Mouse (Mus musculus) intestine, embryonic 14.5 days (tissue): ENCODE measurements around the gene Unc93b1. TPM values are rescaled to one million over a fixed set of nuclear protein-coding genes. Genes with fewer than 3 reads are reported as not detected.

Experiments used
- polyA plus RNA-seq: library from polyadenylated mRNA; unstranded; fragments of >200 nt; fragmentation: Nextera tagmentation; extraction: Ambion mirVana; gene quantifications from 2 replicates; pipeline ENCODE4 v1.2.1, GENCODE M21; 2014

The Unc93b1 gene
- polyA plus RNA-seq, 1 experiment from 2014 or later, result 14.4 TPM

Other genes starting within 250 kb of the Unc93b1 start
- gene Lrp5, start 248.6 kb upstream of the Unc93b1 start, polyA plus RNA-seq, result 7.8 and 7.9 TPM in 2 replicates
- gene 1810055G02Rik, start 226.9 kb upstream of the Unc93b1 start, polyA plus RNA-seq, result 34.1 and 36.4 TPM in 2 replicates
- gene Kmt5b, start 167.8 kb upstream of the Unc93b1 start, polyA plus RNA-seq, result 29.6 and 29.9 TPM in 2 replicates
- gene Chka, start 83.4 kb upstream of the Unc93b1 start, polyA plus RNA-seq, result 48.8 and 54.0 TPM in 2 replicates
- 34.8 and 40.5 TPM in 2 replicates for gene Tcirg1, start 28.1 kb upstream of the Unc93b1 start, polyA plus RNA-seq
- 374 and 390 TPM in 2 replicates for gene Ndufs8, start 22.4 kb upstream of the Unc93b1 start, polyA plus RNA-seq
- gene Aldh3b1, start 5.4 kb upstream of the Unc93b1 start, polyA plus RNA-seq, result 1.9 and 2.3 TPM in 2 replicates
- gene Aldh3b3, start 23.5 kb downstream of the Unc93b1 start, polyA plus RNA-seq, result not detected in 2 replicates
- gene Aldh3b2, start 37.1 kb downstream of the Unc93b1 start, polyA plus RNA-seq, result 0.99 and 1.0 TPM in 2 replicates
- gene Acy3, start 51.4 kb downstream of the Unc93b1 start, polyA plus RNA-seq, result 13.0 and 13.5 TPM in 2 replicates
- gene Tbx10, start 57.6 kb downstream of the Unc93b1 start, polyA plus RNA-seq, result 0.13 and 0.16 TPM in 2 replicates
- gene Nudt8, start 65.4 kb downstream of the Unc93b1 start, polyA plus RNA-seq, result 42.1 and 42.7 TPM in 2 replicates
- 2.4 and 2.9 TPM in 2 replicates for gene Gm49405, start 65.4 kb downstream of the Unc93b1 start, polyA plus RNA-seq
- gene Doc2g, start 68.1 kb downstream of the Unc93b1 start, polyA plus RNA-seq, result 3.6 and 3.9 TPM in 2 replicates
- gene Ndufv1, start 77.6 kb downstream of the Unc93b1 start, polyA plus RNA-seq, result 247 and 248 TPM in 2 replicates
- 746 and 810 TPM in 2 replicates for gene Gstp1, start 102.8 kb downstream of the Unc93b1 start, polyA plus RNA-seq
- gene Gstp2, start 110.8 kb downstream of the Unc93b1 start, polyA plus RNA-seq, result 7.8 and 8.8 TPM in 2 replicates
- 1.0 and 1.3 TPM in 2 replicates for gene Gstp3, start 124.4 kb downstream of the Unc93b1 start, polyA plus RNA-seq
- gene Cabp2, start 146.4 kb downstream of the Unc93b1 start, polyA plus RNA-seq, result 0.57 TPM in 1 of 2 replicates, not detected in the other
- gene Cdk2ap2, start 162.0 kb downstream of the Unc93b1 start, polyA plus RNA-seq, result 87.4 and 103 TPM in 2 replicates
- gene Pitpnm1, start 164.8 kb downstream of the Unc93b1 start, polyA plus RNA-seq, result 13.3 and 14.3 TPM in 2 replicates
- gene Aip, start 190.7 kb downstream of the Unc93b1 start, polyA plus RNA-seq, result 89.7 and 96.0 TPM in 2 replicates
- not detected in 2 replicates for gene Gpr152, start 204.6 kb downstream of the Unc93b1 start, polyA plus RNA-seq
- 0.08 TPM in 1 of 2 replicates, not detected in the other for gene Cabp4, start 208.8 kb downstream of the Unc93b1 start, polyA plus RNA-seq
- gene Coro1b, start 213.4 kb downstream of the Unc93b1 start, polyA plus RNA-seq, result 174 and 189 TPM in 2 replicates
- 3.1 and 3.3 TPM in 2 replicates for gene Ptprcap, start 218.4 kb downstream of the Unc93b1 start, polyA plus RNA-seq
- gene Rps6kb2, start 228.2 kb downstream of the Unc93b1 start, polyA plus RNA-seq, result 37.4 and 40.6 TPM in 2 replicates
- gene Carns1, start 240.3 kb downstream of the Unc93b1 start, polyA plus RNA-seq, result 2.3 and 3.1 TPM in 2 replicates